Mouse (Mus musculus) c-Kit-negative CD71-positive TER-119-positive erythroid progenitor cells, embryonic 14.5 days (primary cell): Measurements from ENCODE around the gene Ccdc89.
A peak's percentile ranks its signal among the peaks of the same experiment; 100 is the strongest.

Experiments used
- DNase-seq: peaks from one replicate; pipeline ENCODE4 v3.0.0-alpha.2; 2013; ENCODE audit warnings: low read depth, low spot score

The Ccdc89 gene

DNA sequence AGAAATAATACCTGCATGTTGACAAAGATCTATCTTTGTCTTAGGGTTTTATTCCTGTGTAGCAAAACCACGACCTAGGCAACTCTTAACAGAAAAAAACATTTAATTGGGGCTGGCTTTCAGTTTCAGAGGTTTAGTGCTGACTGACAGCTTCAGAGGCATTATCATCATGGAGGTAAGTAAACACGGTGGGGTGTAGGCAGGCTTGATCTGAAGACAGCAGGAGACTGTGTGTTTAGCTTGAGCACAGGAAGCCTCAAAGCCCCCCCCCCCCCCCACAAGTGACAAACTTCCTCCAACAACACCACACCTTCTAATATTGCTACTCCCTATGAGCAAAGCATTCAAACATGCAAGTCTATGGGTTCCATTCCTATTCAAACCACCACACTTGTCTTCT, 47.1 kb downstream of the Ccdc89 start:
- no peak for DNase-seq

DNA sequence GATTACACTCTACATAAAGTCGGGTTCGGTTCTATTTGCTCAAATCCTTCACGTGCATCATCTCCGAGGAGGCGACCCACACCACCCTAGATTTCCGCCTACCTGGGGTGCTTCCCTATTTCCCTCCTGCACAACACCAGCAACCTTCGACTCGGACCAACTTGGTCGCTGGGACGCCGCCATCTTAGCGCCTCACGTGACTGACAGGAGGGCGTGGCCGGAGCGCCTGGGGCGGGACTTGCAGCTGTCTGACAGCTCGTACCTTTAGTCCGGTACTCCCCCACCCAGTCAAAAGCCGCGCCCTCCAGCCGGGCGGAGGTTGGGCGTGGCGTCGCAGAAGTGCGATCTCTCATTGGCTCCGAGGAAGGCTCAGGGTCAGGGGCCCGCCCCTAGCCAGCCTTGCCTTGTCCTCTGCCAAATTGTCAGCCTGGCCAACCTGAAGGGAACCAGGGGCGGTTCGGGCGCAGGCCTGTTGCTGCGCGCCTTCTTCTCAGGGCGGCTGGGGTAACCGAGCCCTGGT, 49.5 kb downstream of the Ccdc89 start, which contains the start of gene Tmem126b:
TSS of gene Tmem126b (minus strand) at position 209 of the 520 bp plus-strand sequence.
- peak; percentile 99 for DNase-seq

DNA sequence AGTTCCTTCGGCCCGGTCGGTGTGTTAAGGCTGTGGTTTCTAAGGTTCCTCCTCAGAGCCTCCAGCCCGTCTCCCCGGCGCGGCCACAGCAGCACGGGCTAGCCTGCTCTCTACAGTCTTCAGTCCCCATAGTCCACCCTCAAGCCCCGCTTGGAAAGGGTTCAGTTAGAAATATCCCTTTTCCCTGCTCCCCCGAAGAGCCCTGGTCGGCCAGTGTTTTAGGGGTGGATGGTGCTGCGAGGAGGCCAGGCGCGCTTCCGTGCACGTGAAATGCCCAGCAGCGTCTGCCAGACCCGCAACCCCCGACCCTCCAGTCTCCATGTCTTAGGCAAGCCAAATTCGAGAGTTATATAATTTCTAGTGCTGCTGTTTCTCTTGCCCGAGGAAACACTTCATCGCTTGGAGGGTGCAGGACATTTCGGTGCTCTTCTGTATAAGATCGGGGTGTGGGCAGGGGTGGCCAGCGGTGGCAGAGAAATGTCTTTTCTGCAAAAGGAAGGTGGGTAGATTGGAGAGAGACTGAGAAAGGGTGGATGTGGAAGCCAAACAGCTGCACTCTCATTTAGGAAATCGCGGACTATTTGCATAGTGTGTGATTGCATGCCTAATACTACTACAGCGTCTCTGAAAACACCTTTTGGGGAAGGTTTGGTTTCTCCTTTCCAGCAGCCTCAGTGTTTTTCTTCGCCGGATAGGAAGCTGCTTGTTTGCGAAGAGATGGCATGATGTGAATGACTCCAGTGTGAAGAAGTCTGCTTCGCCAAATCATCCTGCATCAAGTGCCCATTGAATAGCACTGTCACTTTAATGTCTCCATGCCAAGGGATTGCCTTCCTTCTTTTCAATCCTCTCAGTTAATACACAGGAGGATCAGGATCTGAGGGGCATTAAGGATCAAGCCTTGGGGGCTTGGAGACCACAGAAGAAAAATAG, 50.2 kb downstream of the Ccdc89 start, which contains the start of gene Dlg2:
TSS of gene Dlg2 (plus strand) at position 360 of the 933 bp plus-strand sequence.
- no peak for DNase-seq
